Mouse (Mus musculus): ENCODE measurements around the gene Txndc12. TPM values are rescaled to one million over a fixed set of nuclear protein-coding genes. Genes with fewer than 3 reads are reported as not detected.
A peak's percentile ranks its signal among the peaks of the same experiment; 100 is the strongest.

Txndc12 gene
- polyA plus RNA-seq, 1 experiment = 22.2 TPM

GRCm38 (mm10) chr4:108878963-108879822 lies 44.8 kb downstream of the Txndc12 start, which contains the start of gene Rab3b:
TSS of gene Rab3b (plus strand) at chr4:108879063.
- TF ChIP-seq CTCF (IDR thresholded peaks at IDR 0.05; ENCODE audit: insufficient read depth, low read length) (no peak), POLR2A (IDR thresholded peaks at IDR 0.05; ENCODE audit: borderline replicate concordance, extremely low read depth, low read depth, low read length) (no peak)
- Histone ChIP-seq H3K4me3 (replicated peaks; ENCODE audit: extremely low read depth, low read depth, low read length) (peak within 1 kb of the TSS; percentile 50), H3K4me1 (ENCODE audit: control insufficient read depth, insufficient read depth, low read length) (peaks cover 3% of the 10 kb centered on the region; the same call in 1 of the 2 replicates)
- DNase-seq = peak; percentile 54
- 1% methylated on average over 46 of the region's 46 CpGs for WGBS

GRCm38 (mm10) chr4:108883815-108884214 lies 49.4 kb downstream of the Txndc12 start:
- H3K4me1 ChIP-seq (ENCODE audit: control insufficient read depth, insufficient read depth, low read length) = peaks cover 3% of the 10 kb centered on the region; the same call in 1 of the 2 replicates
- TF ChIP-seq POLR2A (IDR thresholded peaks at IDR 0.05; ENCODE audit: borderline replicate concordance, extremely low read depth, low read depth, low read length) (no peak), CTCF (IDR thresholded peaks at IDR 0.05; ENCODE audit: insufficient read depth, low read length) (no peak)
- no peak for DNase-seq
- no peak overlapping the region for H3K4me3 ChIP-seq (replicated peaks; ENCODE audit: extremely low read depth, low read depth, low read length)
- WGBS = 64% methylated on average over 13 of the region's 13 CpGs

GRCm38 (mm10) chr4:108887456-108887855 lies 53.1 kb downstream of the Txndc12 start:
- TF ChIP-seq CTCF (IDR thresholded peaks at IDR 0.05; ENCODE audit: insufficient read depth, low read length) = no peak
- DNase-seq = no peak
- Histone ChIP-seq H3K4me1 (ENCODE audit: control insufficient read depth, insufficient read depth, low read length) (no peaks in the 10 kb centered on the region), H3K4me3 (replicated peaks; ENCODE audit: extremely low read depth, low read depth, low read length) (no peak overlapping the region)
- 71% methylated on average over 4 of the region's 4 CpGs for WGBS

- no peak overlapping the region for H3K4me3 ChIP-seq (replicated peaks; ENCODE audit: extremely low read depth, low read depth, low read length)
- DNase-seq = no peak
- WGBS = 86% methylated on average over 6 of the region's 6 CpGs
- no peaks in the 10 kb centered on the region for H3K4me1 ChIP-seq (ENCODE audit: control insufficient read depth, insufficient read depth, low read length)
- no peak for TF ChIP-seq POLR2A (IDR thresholded peaks at IDR 0.05; ENCODE audit: borderline replicate concordance, extremely low read depth, low read depth, low read length)
- no peak for TF ChIP-seq CTCF (IDR thresholded peaks at IDR 0.05; ENCODE audit: insufficient read depth, low read length)
Measured at GRCm38 (mm10) chr4:108890876-108891275, 56.5 kb downstream of the Txndc12 start.

- no peaks in the 10 kb centered on the region for H3K4me1 ChIP-seq (ENCODE audit: control insufficient read depth, insufficient read depth, low read length)
- 83% methylated on average over 7 of the region's 7 CpGs for WGBS
- no peak for DNase-seq
- TF ChIP-seq CTCF (IDR thresholded peaks at IDR 0.05; ENCODE audit: insufficient read depth, low read length) (no peak), POLR2A (IDR thresholded peaks at IDR 0.05; ENCODE audit: borderline replicate concordance, extremely low read depth, low read depth, low read length) (no peak)
- H3K4me3 ChIP-seq (replicated peaks; ENCODE audit: extremely low read depth, low read depth, low read length) = no peak overlapping the region
Measured at GRCm38 (mm10) chr4:108900421-108900820, 66.0 kb downstream of the Txndc12 start.

- no peak overlapping the region for H3K4me3 ChIP-seq (replicated peaks; ENCODE audit: extremely low read depth, low read depth, low read length)
- WGBS = 85% methylated on average over 9 of the region's 9 CpGs
- no peaks in the 10 kb centered on the region for H3K4me1 ChIP-seq (ENCODE audit: control insufficient read depth, insufficient read depth, low read length)
- no peak for TF ChIP-seq POLR2A (IDR thresholded peaks at IDR 0.05; ENCODE audit: borderline replicate concordance, extremely low read depth, low read depth, low read length)
- no peak for TF ChIP-seq CTCF (IDR thresholded peaks at IDR 0.05; ENCODE audit: insufficient read depth, low read length)
- no peak for DNase-seq
Measured at GRCm38 (mm10) chr4:108902886-108903285, 68.5 kb downstream of the Txndc12 start.

GRCm38 (mm10) chr4:108903346-108903745 lies 68.9 kb downstream of the Txndc12 start:
- Histone ChIP-seq H3K4me3 (replicated peaks; ENCODE audit: extremely low read depth, low read depth, low read length) (no peak overlapping the region), H3K4me1 (ENCODE audit: control insufficient read depth, insufficient read depth, low read length) (no peaks in the 10 kb centered on the region)
- DNase-seq = no peak
- WGBS = 88% methylated on average over 9 of the region's 9 CpGs
- TF ChIP-seq CTCF (IDR thresholded peaks at IDR 0.05; ENCODE audit: insufficient read depth, low read length) (no peak), POLR2A (IDR thresholded peaks at IDR 0.05; ENCODE audit: borderline replicate concordance, extremely low read depth, low read depth, low read length) (no peak)

- no peak for DNase-seq
- Histone ChIP-seq H3K4me1 (ENCODE audit: control insufficient read depth, insufficient read depth, low read length) (no peaks in the 10 kb centered on the region), H3K4me3 (replicated peaks; ENCODE audit: extremely low read depth, low read depth, low read length) (no peak overlapping the region)
- no peak for TF ChIP-seq CTCF (IDR thresholded peaks at IDR 0.05; ENCODE audit: insufficient read depth, low read length)
- TF ChIP-seq POLR2A (IDR thresholded peaks at IDR 0.05; ENCODE audit: borderline replicate concordance, extremely low read depth, low read depth, low read length) = no peak
- WGBS = 65% methylated on average over 6 of the region's 6 CpGs
Measured at GRCm38 (mm10) chr4:108904076-108904475, 69.7 kb downstream of the Txndc12 start.

GRCm38 (mm10) chr4:108904790-108905189 lies 70.4 kb downstream of the Txndc12 start:
- DNase-seq = no peak
- TF ChIP-seq CTCF (IDR thresholded peaks at IDR 0.05; ENCODE audit: insufficient read depth, low read length) = no peak
- no peak for TF ChIP-seq POLR2A (IDR thresholded peaks at IDR 0.05; ENCODE audit: borderline replicate concordance, extremely low read depth, low read depth, low read length)
- WGBS = 86% methylated on average over 10 of the region's 10 CpGs
- Histone ChIP-seq H3K4me3 (replicated peaks; ENCODE audit: extremely low read depth, low read depth, low read length) (no peak overlapping the region), H3K4me1 (ENCODE audit: control insufficient read depth, insufficient read depth, low read length) (no peaks in the 10 kb centered on the region)

GRCm38 (mm10) chr4:108905859-108906258 lies 71.5 kb downstream of the Txndc12 start:
- TF ChIP-seq POLR2A (IDR thresholded peaks at IDR 0.05; ENCODE audit: borderline replicate concordance, extremely low read depth, low read depth, low read length) (no peak), CTCF (IDR thresholded peaks at IDR 0.05; ENCODE audit: insufficient read depth, low read length) (no peak)
- WGBS = 20% methylated on average over 6 of the region's 6 CpGs
- Histone ChIP-seq H3K4me1 (ENCODE audit: control insufficient read depth, insufficient read depth, low read length) (no peaks in the 10 kb centered on the region), H3K4me3 (replicated peaks; ENCODE audit: extremely low read depth, low read depth, low read length) (no peak overlapping the region)
- no peak for DNase-seq

All from lung, adult 2 months (tissue).